Mouse (Mus musculus) left cerebral cortex, adult 18-20 months (tissue): Measurements from ENCODE around the gene Nwd1. TPM values are rescaled to one million over a fixed set of nuclear protein-coding genes. Genes with fewer than 3 reads are reported as not detected.

ENCODE experiments used
- DNase-seq, 2 experiments: peaks; one replicate each; pipeline ENCODE4 v3.0.0; 2021 to 2022; ENCODE audit warnings: low spot score in 2 of 2, mixed read lengths in 1 of 2
- total RNA-seq, 2 experiments: library from RNA; stranded (reverse); gene quantifications; 2 replicates each; pipeline ENCODE4 v1.2.3; 2021

Gene Nwd1
- total RNA-seq, 2 experiments from 2014 or later = 37.6 to 40.9 TPM

- DNase-seq = no peak
These were observed 51.9 kb downstream of the Nwd1 start for GRCm38 (mm10) chr8:72698349-72698926.

GRCm38 (mm10) chr8:72712569-72712968 lies 66.1 kb downstream of the Nwd1 start:
- DNase-seq = no peak

- no peak for DNase-seq
These were observed 70.1 kb downstream of the Nwd1 start for GRCm38 (mm10) chr8:72716594-72716993.

- no peak for DNase-seq
These were observed 74.0 kb downstream of the Nwd1 start for GRCm38 (mm10) chr8:72720541-72720940.

GRCm38 (mm10) chr8:72722769-72723650 lies 76.5 kb downstream of the Nwd1 start, which contains the start of gene Sin3b:
Gene Sin3b, plus strand, starts transcription at chr8:72723285.
- DNase-seq = peak; percentile 95 to 96

GRCm38 (mm10) chr8:72723651-72724001 lies 77.1 kb downstream of the Nwd1 start:
- peak in 1 of 2 experiments; percentile 3 for DNase-seq

GRCm38 (mm10) chr8:72728636-72729035 lies 82.1 kb downstream of the Nwd1 start:
- no peak for DNase-seq

- DNase-seq = no peak
These were observed 88.5 kb downstream of the Nwd1 start for GRCm38 (mm10) chr8:72735001-72735400.

- DNase-seq = no peak
These were observed 90.4 kb downstream of the Nwd1 start for GRCm38 (mm10) chr8:72736868-72737267.

GRCm38 (mm10) chr8:72746061-72746460 lies 99.5 kb downstream of the Nwd1 start:
- peak; percentile 59 to 67 for DNase-seq

- no peak for DNase-seq
These were observed 103.3 kb downstream of the Nwd1 start for GRCm38 (mm10) chr8:72749846-72750245.

- DNase-seq = no peak
These were observed 103.8 kb downstream of the Nwd1 start for GRCm38 (mm10) chr8:72750266-72750665.

GRCm38 (mm10) chr8:72751126-72751525 lies 104.6 kb downstream of the Nwd1 start:
- DNase-seq = no peak

GRCm38 (mm10) chr8:72752289-72752688 lies 105.8 kb downstream of the Nwd1 start:
- no peak for DNase-seq

GRCm38 (mm10) chr8:72753165-72753564 lies 106.7 kb downstream of the Nwd1 start:
- peak; percentile 1 for DNase-seq

GRCm38 (mm10) chr8:72753781-72754180 lies 107.3 kb downstream of the Nwd1 start:
- no peak for DNase-seq

GRCm38 (mm10) chr8:72756031-72756430 lies 109.5 kb downstream of the Nwd1 start:
- peak in 1 of 2 experiments; percentile 0 for DNase-seq

- DNase-seq = no peak
These were observed 110.4 kb downstream of the Nwd1 start for GRCm38 (mm10) chr8:72756771-72757390.

- no peak for DNase-seq
These were observed 111.1 kb downstream of the Nwd1 start for GRCm38 (mm10) chr8:72757426-72758195.

- DNase-seq = no peak
These were observed 111.8 kb downstream of the Nwd1 start for GRCm38 (mm10) chr8:72758310-72758709.

- DNase-seq = no peak
These were observed 113.7 kb downstream of the Nwd1 start for GRCm38 (mm10) chr8:72760216-72760615.
